Mouse (Mus musculus): Measurements from ENCODE around the gene Spag7.

Spag7 gene

DNA sequence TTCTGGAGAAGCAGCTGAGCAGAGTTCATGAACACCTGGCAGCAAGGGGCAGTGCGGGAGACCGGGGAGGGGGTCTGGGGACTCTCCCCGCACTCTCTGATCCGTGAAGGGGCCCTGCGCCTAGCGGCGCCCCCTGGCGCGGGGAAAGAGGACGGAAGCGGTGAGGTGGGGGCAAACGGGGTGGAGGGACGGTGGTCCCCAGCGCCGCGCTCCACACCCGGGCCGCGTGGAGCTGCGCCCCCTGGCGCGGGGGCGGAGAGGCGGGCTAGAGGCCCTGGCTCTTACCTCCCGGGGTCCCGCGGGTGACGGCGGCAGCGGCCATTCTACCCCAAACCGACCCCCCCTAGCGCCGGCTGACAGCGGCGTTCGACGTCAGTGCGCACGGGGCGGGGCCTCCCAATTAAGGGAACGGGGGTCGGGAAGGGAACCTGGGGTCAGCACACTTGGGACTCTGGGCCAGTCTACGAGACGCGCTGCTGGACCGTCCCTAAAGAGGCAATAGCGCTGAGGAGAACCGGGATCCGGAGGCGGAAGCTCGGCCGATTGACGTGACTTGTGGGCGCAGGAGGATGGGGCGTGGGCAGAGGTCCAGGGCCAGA lies 18.5 kb upstream of the Spag7 start, which contains the start of gene Camta2:
Gene Camta2, minus strand, starts transcription at position 505 of the 599 bp plus-strand sequence.
- Histone ChIP-seq H3K27me3 (ENCODE audit: insufficient read depth, low read length) (peaks cover 67% of the 10 kb centered on the region), H3K4me1 (replicated peaks; ENCODE audit: low read depth, low read length) (peaks cover 40% of the 10 kb centered on the region), H3K36me3 (ENCODE audit: insufficient read depth, low read length) (peaks cover 25% of the 10 kb centered on the region), H3K9me3 (ENCODE audit: low read length) (no peaks in the 10 kb centered on the region), H3K4me3 (replicated peaks; ENCODE audit: low read length) (peak within 1 kb of the TSS; percentile 97)
- TF ChIP-seq CTCF (conservative IDR thresholded peaks at IDR 0.05; ENCODE audit: low read length) (no peak), POU5F1 (IDR thresholded peaks at IDR 0.05; ENCODE audit: borderline replicate concordance, low read length) (no peak), NANOG (IDR thresholded peaks at IDR 0.05; ENCODE audit: borderline replicate concordance, low read length) (no peak)

DNA sequence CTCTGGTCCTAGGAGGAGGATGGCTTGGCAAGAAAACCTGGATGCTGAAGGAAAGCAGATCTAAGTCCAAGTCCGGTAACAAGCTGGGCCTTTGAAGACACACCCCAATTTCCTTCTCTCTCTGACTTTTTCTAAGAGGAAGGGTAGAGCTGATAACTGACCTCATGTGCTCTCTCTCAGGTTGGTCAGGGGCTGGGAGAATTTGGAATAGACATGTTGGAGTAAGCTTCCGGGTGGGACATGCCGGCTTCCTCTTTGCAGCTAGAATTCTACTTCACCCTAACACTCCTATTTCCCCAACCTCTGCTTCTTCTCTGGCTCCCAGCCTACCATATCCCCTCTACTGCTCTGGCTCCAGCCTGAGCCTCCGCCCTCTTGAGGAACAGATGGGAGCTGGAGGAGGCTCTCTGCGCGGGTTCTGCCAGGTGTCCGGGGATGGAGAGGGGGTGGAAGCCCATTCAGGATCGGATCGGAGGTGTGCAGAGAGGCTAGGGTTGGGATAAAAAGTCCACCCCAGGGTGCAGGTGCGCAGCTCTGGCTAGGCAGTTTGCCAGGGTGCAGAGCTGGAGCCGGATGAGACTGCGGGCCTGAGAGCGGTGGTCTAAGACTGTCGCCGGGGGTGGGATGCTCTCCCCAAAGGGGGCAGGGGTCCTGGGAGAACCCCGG lies 17.8 kb upstream of the Spag7 start:
- Histone ChIP-seq H3K27me3 (ENCODE audit: insufficient read depth, low read length) (peaks cover 64% of the 10 kb centered on the region), H3K4me3 (replicated peaks; ENCODE audit: low read length) (peak overlapping the region; percentile 97), H3K9me3 (ENCODE audit: low read length) (no peaks in the 10 kb centered on the region), H3K4me1 (replicated peaks; ENCODE audit: low read depth, low read length) (peaks cover 47% of the 10 kb centered on the region), H3K36me3 (ENCODE audit: insufficient read depth, low read length) (peaks cover 25% of the 10 kb centered on the region)
- TF ChIP-seq POU5F1 (IDR thresholded peaks at IDR 0.05; ENCODE audit: borderline replicate concordance, low read length) (no peak), NANOG (IDR thresholded peaks at IDR 0.05; ENCODE audit: borderline replicate concordance, low read length) (no peak), CTCF (conservative IDR thresholded peaks at IDR 0.05; ENCODE audit: low read length) (no peak)

DNA sequence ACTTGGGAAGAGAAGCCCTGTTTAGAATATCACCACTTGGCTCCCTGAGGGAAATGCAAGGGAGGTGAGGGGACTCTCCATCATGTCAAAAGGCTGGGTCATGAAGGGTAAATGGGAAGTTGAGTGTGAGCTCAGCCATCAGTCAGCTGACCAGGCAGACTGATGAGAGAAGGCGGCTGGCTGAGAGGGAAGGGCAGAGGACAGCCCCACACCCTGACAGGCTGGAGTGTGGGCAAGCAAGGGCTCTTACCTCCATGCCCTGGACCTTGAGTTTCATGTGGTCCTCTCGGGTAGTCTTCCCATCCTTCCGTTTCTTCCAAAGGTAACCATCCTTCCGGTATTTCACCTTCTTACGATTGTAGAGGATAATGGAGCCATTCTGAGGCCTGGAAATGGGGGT lies 14.4 kb upstream of the Spag7 start:
- Histone ChIP-seq H3K4me1 (replicated peaks; ENCODE audit: low read depth, low read length) (peaks cover 65% of the 10 kb centered on the region), H3K4me3 (replicated peaks; ENCODE audit: low read length) (no peak overlapping the region), H3K36me3 (ENCODE audit: insufficient read depth, low read length) (peaks cover 34% of the 10 kb centered on the region), H3K27me3 (ENCODE audit: insufficient read depth, low read length) (peaks cover 42% of the 10 kb centered on the region), H3K9me3 (ENCODE audit: low read length) (no peaks in the 10 kb centered on the region)
- TF ChIP-seq NANOG (IDR thresholded peaks at IDR 0.05; ENCODE audit: borderline replicate concordance, low read length) (no peak), POU5F1 (IDR thresholded peaks at IDR 0.05; ENCODE audit: borderline replicate concordance, low read length) (no peak)

DNA sequence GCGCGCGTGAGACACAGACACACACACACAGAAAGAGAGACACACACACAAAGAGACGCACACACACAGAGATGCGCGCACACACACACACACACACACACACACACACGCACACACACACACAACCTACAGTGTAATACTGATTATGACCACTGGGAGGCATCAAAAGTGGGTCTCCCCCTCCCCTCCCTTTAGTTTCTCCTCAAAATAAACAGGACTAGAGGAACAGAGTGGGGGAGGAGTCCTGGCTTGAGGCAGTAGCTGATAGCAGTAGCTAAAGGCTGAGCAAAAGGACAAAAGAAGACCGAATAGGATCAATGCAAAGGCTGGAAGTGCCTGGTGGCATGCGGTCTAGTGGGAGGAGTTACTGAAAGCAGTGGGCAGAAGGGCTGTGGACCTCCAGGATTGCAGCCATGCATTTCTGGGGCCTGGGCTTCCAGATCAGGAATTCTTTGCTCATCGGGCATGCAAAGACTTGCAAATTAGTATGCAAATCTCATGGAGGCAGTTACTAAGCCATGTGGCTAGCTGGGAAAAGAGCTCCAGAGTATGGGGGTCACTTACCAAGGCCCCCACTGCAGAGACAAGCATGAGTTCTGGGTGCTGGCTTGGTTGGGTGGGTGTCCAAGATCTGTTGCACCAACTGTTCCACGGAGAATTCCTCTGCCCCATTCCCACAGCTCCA lies 12.8 kb upstream of the Spag7 start:
- Histone ChIP-seq H3K4me1 (replicated peaks; ENCODE audit: low read depth, low read length) (peaks cover 64% of the 10 kb centered on the region), H3K27me3 (ENCODE audit: insufficient read depth, low read length) (peaks cover 35% of the 10 kb centered on the region), H3K9me3 (ENCODE audit: low read length) (no peaks in the 10 kb centered on the region), H3K4me3 (replicated peaks; ENCODE audit: low read length) (peak overlapping the region; percentile 66), H3K36me3 (ENCODE audit: insufficient read depth, low read length) (peaks cover 34% of the 10 kb centered on the region)
- TF ChIP-seq NANOG (IDR thresholded peaks at IDR 0.05; ENCODE audit: borderline replicate concordance, low read length) (no peak), POU5F1 (IDR thresholded peaks at IDR 0.05; ENCODE audit: borderline replicate concordance, low read length) (peak; percentile 58; the same call in 1 of the 2 replicates), CTCF (conservative IDR thresholded peaks at IDR 0.05; ENCODE audit: low read length) (peak; percentile 47)

DNA sequence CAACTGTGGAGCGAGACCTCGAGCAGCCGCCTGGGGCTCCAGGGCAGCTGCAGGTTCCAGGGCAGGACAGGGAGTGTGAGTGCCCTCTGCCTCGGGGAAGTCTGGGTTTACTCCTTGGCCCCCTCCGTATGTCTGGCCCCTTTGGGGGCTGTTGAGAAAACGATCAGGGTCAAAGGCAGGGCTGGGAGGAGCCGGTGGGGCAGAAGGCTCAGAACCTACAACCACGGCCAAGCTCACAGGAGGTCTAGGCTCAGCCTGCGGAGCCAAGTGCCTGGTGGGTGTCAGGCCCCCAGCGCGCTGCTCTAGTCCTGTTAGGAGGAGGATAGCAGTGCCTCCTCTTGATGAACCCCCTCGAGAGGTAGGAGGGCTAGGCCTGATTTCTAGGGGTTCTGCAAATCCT lies 12.0 kb upstream of the Spag7 start:
- Histone ChIP-seq H3K9me3 (ENCODE audit: low read length) (no peaks in the 10 kb centered on the region), H3K4me3 (replicated peaks; ENCODE audit: low read length) (peak overlapping the region; percentile 66), H3K4me1 (replicated peaks; ENCODE audit: low read depth, low read length) (peaks cover 55% of the 10 kb centered on the region), H3K36me3 (ENCODE audit: insufficient read depth, low read length) (peaks cover 34% of the 10 kb centered on the region), H3K27me3 (ENCODE audit: insufficient read depth, low read length) (peaks cover 30% of the 10 kb centered on the region)
- TF ChIP-seq CTCF (conservative IDR thresholded peaks at IDR 0.05; ENCODE audit: low read length) = no peak
- TF ChIP-seq NANOG (IDR thresholded peaks at IDR 0.05; ENCODE audit: borderline replicate concordance, low read length) = no peak
- TF ChIP-seq POU5F1 (IDR thresholded peaks at IDR 0.05; ENCODE audit: borderline replicate concordance, low read length) = no peak

DNA sequence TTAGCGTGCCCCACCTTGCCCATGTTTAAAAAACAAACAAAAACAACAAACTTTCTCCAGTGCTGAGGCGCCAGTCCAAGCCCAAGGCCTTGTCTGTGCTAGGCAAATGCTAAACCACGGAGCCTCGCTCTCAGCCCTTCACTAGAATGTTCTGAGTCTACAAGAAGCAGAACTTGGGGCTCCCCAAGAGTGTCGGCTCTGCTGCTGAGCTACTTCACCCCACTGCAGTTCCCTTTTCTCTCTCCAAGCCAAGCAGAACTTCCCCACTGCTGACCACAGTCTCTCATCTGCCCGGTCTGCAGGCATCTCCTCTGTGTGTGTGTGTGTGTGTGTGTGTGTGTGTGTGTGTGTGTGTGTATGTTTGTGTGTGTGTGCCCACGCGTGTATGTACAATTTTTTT lies 10.7 kb upstream of the Spag7 start:
- Histone ChIP-seq H3K4me3 (replicated peaks; ENCODE audit: low read length) (no peak overlapping the region), H3K9me3 (ENCODE audit: low read length) (no peaks in the 10 kb centered on the region), H3K4me1 (replicated peaks; ENCODE audit: low read depth, low read length) (peaks cover 61% of the 10 kb centered on the region), H3K36me3 (ENCODE audit: insufficient read depth, low read length) (peaks cover 30% of the 10 kb centered on the region), H3K27me3 (ENCODE audit: insufficient read depth, low read length) (peaks cover 22% of the 10 kb centered on the region)
- TF ChIP-seq NANOG (IDR thresholded peaks at IDR 0.05; ENCODE audit: borderline replicate concordance, low read length) = no peak
- no peak for TF ChIP-seq CTCF (conservative IDR thresholded peaks at IDR 0.05; ENCODE audit: low read length)
- no peak for TF ChIP-seq POU5F1 (IDR thresholded peaks at IDR 0.05; ENCODE audit: borderline replicate concordance, low read length)

DNA sequence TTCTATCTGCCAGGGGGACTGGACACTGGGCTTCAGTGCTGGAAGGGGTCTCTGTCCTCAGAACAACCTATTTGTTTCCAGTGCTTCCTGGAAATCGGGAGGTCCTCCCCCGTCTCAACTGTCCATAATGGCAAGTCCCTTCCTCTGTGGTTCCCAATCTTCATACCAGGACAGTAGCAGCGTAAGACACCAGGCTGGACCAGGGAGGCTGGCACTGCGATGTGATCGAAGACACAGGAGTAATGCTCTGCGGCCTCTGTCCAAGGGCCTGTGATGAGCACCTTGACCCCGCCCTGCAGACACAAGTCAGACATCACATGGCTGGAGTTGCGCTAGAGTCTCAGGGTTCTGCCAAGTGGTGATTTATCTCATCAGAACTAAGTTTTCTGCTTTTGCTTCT lies 10.1 kb upstream of the Spag7 start:
- Histone ChIP-seq H3K27me3 (ENCODE audit: insufficient read depth, low read length) (peaks cover 22% of the 10 kb centered on the region), H3K4me3 (replicated peaks; ENCODE audit: low read length) (no peak overlapping the region), H3K4me1 (replicated peaks; ENCODE audit: low read depth, low read length) (peaks cover 65% of the 10 kb centered on the region), H3K9me3 (ENCODE audit: low read length) (no peaks in the 10 kb centered on the region), H3K36me3 (ENCODE audit: insufficient read depth, low read length) (peaks cover 26% of the 10 kb centered on the region)
- TF ChIP-seq POU5F1 (IDR thresholded peaks at IDR 0.05; ENCODE audit: borderline replicate concordance, low read length) (no peak), CTCF (conservative IDR thresholded peaks at IDR 0.05; ENCODE audit: low read length) (no peak), NANOG (IDR thresholded peaks at IDR 0.05; ENCODE audit: borderline replicate concordance, low read length) (no peak)

DNA sequence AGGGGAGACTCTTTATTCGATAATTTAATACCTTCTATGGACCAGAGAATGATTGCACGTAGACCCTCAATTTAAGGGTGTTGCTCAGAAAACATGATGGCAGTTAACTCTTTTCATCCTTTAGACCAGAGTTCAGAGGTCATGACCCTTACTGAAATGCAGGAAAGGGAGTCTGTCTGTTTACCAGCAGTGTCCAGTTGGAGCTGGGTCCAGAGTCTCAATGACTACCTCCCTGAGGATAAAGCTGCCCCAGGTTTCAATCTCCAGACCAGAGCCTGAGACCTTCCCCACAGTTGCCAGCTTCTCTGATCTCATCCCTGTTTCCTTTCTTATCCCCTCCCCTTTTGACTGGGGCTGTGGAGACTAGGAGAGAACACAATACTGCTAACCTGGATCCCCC lies 9.4 kb upstream of the Spag7 start:
- Histone ChIP-seq H3K4me1 (replicated peaks; ENCODE audit: low read depth, low read length) (peaks cover 66% of the 10 kb centered on the region), H3K9me3 (ENCODE audit: low read length) (no peaks in the 10 kb centered on the region), H3K4me3 (replicated peaks; ENCODE audit: low read length) (no peak overlapping the region), H3K36me3 (ENCODE audit: insufficient read depth, low read length) (peaks cover 19% of the 10 kb centered on the region), H3K27me3 (ENCODE audit: insufficient read depth, low read length) (peaks cover 14% of the 10 kb centered on the region; the same call in 1 of the 2 replicates)
- no peak for TF ChIP-seq NANOG (IDR thresholded peaks at IDR 0.05; ENCODE audit: borderline replicate concordance, low read length)
- TF ChIP-seq CTCF (conservative IDR thresholded peaks at IDR 0.05; ENCODE audit: low read length) = no peak
- TF ChIP-seq POU5F1 (IDR thresholded peaks at IDR 0.05; ENCODE audit: borderline replicate concordance, low read length) = no peak
